Mouse (Mus musculus) liver, adult 2 months (tissue): ENCODE results near the gene Creb3.

ENCODE experiments used
- CTCF ChIP-seq: fragments of 200-500 bp; IDR thresholded peaks from 2 replicates; pipeline ENCODE4 v1.5.1; 2011; ENCODE audit warnings: low read depth, low read length, control low read depth
- POLR2A ChIP-seq: fragments of 200-500 bp; IDR thresholded peaks from 2 replicates; pipeline ENCODE4 v1.6.1; 2011; ENCODE audit warnings: low read length, control low read depth; ENCODE audit not compliant: insufficient read depth; ENCODE audit errors: extremely low read depth

DNA sequence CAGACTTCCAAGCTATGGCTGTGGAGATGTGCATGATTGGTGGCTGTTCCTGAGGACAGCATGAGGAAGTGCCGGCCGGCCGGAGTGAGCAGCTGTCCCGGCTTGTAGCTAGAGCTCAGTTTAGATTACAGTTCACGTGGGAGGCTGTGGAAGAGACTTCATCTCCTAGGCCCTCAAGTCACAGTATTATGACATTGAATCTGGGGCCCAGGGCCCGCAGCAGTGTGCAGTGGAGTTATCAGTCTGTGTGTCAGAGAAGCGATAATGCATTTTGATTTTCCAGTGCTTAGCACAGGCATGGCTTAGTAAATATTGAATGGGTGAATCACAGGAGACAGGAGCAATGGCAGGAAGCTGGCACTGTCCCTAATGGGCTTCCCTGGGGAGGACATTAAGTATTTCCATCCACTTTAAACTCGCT lies 32.0 kb upstream of the Creb3 start:
- TF ChIP-seq CTCF: no peak
- TF ChIP-seq POLR2A: no peak
